Mouse (Mus musculus): ENCODE data around the gene Golga1.

GRCm38 (mm10) chr2:38975181-38975580, 90.2 kb downstream of the Golga1 start:
- TF ChIP-seq POLR2A (IDR thresholded peaks at IDR 0.05; ENCODE audit: insufficient read depth, low read depth, low read length), result no peak
- no peak for TF ChIP-seq CTCF (IDR thresholded peaks at IDR 0.05; ENCODE audit: insufficient read depth, low read depth, low read length)
